Mouse (Mus musculus) natural killer cell, adult 2 months (primary cell): ENCODE measurements around the gene Klc3.
A peak's percentile ranks its signal among the peaks of the same experiment; 100 is the strongest.

Experiments used
- DNase-seq, 2 experiments: peaks; one replicate each; pipeline ENCODE4 v3.0.0; 2022; ENCODE audit warnings: low spot score in 2 of 2

Klc3 gene

DNA sequence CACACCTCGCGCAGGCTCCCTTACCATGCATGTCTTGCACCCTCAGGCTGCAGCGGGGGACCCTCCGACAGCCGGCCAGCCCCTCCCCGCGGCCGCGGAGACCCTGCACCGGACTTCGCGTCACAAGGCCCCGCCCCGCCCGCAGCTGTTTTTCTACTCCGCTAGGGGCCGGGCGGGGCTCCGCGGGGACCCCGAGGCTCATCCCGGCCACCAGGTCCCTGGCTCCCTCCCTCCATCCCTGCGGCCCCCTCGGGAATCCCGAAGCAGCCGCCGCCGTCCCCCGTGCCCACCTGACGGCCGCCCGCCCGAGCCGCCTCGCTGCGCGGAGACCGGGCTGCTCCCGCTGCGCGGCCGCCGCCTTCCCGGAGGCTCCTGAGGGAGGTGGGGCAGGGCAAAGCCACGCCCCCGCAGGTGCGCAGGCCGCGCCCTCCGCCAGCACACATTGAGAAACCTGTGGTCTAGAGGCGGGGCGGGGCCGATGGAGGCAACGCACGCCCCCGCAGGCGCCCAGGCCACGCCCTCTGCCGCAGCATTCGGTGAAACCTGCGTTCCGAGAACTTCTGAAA lies at the start of gene Klc3:
Klc3 (minus strand) TSS at position 374 of the 566 bp plus-strand sequence.
- peak; percentile 28 to 73 for DNase-seq

DNA sequence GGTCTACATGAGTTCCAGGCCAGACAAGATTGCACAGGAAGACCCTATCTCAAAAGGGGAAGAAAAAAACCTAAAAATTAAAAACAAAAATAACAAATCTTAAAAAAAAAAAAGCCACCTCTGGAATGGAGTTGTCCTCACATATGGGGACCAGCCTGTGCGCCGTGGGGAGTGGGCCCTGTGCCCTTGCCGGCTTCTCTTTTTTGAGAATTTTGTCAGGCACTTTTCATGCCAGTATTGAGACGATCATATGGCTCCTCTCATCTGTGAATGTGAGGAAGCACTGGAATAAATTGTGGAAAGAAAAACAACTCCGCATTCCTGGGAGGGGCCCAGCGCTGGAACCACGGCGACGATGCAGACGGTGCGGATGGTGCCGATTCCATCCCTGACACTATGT lies 45.3 kb upstream of the Klc3 start:
- DNase-seq, result no peak

DNA sequence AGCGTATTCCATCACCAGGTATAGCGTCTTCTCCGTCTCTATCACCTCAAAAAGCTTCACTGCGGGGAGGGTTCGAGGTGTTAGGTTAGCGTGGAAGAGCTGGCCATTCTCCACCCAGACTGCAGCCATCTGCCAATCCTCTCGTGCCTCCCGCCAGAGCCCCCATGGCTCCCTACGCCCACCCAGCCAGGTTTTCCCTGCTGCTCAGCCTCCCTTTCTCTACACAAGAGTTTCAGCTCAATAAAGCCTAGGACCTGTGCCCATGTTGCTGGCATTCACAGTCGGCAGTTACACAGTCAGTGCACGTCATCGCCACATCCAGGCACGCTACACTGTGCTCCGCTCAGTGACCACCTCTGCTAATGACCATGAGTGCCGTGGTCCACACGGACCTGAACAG lies 43.8 kb upstream of the Klc3 start:
- no peak for DNase-seq

DNA sequence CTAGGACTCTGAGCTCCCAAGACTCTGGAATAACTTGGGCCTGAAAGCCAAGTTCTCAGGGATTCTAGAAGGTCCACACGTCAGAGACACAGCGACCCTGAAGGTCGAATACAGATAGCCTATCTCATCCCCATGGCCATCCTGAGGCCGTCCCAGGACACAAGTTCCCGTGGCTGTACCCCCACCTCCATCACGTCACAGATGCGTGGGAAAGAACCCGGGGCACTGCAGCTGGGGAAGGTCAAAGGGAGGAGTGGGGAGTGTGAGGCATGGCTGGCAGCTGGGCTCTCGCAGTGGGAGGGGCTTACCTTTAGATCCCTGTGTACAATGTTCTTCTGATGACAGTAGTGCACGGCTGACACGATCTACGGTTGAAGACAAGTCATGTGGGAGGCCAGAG lies 40.9 kb upstream of the Klc3 start:
- no peak for DNase-seq

DNA sequence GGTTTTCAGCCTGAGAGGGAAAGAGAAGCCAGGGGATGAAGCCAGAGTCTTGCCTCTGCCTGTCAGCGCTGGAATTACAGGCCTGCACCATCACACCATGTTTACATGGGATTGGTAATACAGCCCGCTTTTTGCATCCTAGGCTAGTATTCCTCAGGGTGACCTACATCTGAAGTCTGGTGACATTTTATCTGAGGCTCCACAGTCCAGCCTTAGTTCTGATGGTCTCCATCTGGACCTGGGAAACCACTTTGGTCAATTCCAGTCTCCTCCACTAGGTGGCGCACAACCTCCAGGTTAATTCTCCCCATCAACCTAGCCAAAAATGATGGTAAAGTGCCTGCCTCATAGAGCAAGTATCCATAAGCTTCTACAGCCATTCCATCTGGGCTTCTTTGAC lies 39.4 kb upstream of the Klc3 start:
- peak; percentile 69 to 78 for DNase-seq

DNA sequence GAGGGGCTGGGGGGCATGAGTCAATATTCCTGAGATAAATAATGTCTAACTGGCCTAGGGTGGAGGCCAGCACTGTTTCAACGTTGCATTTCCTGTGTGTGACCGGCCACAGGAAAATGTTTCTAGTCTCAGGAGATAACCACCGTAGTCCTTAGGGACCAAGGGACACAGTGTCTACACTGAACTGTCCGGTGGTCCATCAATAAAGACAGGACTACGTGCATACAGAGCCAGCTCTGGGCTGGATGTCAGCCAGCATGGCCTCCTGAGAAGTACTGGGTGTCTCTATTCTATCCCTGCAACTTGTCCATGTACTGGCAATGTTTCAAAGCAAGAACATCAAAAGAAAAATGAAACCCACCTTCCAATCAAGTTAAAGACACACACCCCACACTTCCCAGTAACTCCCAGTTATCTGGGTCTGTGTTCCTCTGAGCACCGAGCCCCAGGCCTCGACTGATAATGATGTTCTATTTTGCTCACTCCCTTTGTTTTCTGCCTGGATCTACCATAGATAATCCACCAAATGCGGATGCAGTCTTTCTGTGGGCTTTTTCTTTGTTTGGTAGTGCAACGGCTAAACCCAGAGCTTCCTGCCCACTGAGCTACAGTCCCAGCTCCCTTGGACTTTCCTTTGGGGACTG lies 37.7 kb upstream of the Klc3 start:
- DNase-seq, result no peak

DNA sequence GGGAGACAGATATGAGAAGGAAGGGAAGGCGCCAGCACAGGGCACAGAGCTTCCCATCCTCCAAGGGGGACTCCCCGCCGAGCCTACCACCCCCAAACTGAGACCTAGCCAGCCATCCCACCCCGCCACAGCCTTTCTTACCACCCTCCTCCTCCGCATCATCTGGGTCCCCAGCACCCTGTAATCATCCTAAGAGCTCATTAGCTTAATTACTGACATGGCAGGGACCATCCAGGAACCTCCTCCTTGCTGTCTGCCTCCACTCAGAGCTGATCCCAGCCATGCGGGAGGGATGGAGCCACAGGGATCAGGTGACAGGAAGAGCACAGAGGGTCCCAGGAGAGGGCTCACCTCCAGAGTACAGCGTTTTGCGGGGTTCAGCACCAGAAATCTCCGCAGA lies 33.1 kb upstream of the Klc3 start:
- no peak for DNase-seq

DNA sequence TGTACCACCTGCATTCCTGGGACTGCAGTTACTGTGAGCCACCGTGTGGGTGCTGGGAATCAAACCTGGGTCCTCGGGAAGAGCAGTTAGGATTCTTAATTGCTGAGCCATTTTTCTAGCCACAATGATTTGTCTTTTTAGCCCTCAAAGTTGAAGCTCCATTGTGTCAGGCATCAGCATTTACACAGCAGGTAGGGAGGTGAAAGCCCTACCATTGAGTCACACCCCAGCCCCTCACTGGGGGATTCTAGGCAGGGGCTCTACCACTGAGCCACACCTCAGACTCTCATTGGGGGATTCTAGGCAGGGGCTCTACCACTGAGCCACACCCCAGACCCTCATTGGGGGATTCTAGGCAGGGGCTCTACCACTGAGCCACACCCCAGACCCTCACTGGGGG lies 32.4 kb upstream of the Klc3 start:
- no peak for DNase-seq

DNA sequence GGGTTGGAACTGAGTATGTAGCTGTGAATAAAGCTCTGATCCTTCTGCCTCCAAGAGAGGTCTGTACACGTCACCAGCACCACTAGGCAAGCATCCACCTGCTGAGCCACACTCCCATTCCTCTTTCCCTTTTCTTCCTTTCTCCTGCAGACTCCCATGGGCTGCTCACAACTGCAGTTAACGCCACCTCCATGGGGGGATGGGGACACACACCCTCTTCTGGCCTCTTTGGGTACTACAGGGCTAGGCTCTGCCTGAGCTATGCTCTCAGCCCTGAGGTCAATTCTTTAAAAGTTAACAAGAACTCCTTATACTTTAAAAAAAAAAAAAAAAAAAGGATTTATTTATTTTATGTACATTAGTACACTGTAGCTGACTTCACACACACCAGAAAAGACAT lies 28.6 kb upstream of the Klc3 start:
- DNase-seq, result no peak

DNA sequence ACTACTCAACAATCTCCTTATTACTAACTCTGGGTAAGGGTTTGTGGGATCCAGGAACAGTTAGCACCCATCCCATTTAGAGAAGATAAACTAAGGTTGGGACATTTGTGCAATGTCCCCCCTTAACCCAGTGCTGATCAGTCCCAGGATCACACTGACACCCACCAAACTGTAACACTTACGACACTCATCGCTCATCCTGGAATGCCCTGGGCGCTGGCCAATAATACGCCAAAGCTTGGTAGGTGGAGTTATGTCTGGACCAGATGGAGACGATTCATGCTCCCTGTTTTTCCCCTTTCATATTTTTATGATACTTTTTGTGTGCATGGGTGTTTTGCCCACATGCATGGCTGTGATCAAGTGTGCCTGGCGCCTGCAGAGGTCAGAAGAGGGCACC lies 26.5 kb upstream of the Klc3 start:
- no peak for DNase-seq

DNA sequence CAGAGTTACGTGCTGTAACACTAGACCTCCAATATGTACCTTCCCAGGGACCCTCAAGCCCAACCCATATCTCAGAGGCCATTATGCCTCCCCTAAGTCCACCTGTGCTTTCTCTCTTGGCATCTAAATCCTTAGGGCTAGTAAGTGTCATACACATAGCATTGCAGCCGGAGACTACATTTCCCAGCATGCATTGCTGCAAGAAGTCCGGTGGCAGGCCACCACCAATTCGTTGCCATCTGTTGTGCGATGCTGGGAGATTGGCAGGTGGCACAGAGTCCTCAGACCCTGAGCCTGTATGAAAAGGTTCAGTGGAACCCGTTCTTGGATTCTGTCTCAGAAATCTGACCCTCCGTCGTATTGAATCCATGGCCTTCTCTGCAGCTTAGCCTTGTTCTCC lies 25.8 kb upstream of the Klc3 start:
- DNase-seq, result no peak

DNA sequence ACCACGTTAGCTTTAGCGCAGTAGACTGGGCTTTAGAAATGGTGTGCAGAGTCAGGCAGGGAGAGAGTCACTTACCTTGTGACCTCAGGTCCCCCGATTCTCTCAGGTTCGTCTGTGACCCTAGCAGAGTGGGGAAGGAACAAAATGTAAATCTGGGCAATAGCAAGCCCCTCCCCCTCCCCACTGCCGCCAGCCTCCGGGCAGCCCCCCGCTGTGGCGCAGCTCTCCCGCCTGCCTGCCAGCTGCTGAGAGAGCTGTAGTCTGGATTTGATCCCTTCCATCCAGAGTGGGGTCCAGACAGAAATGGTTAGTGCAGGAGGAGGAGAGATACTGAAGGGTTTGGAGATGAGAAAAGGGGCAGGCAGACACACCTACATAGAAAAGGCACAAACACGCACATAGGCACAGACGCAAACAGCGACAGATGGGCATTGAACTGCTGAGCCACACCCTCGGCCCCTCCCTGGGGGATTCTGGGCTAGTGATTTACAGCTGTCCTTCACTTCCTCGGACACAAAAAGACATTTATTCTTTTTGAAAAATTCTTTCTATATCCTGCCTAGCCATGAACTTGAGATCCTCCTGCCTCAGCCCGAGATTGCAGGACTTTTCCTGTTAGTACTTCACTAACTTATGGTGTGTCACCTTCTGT lies 24.2 kb upstream of the Klc3 start:
- no peak for DNase-seq

DNA sequence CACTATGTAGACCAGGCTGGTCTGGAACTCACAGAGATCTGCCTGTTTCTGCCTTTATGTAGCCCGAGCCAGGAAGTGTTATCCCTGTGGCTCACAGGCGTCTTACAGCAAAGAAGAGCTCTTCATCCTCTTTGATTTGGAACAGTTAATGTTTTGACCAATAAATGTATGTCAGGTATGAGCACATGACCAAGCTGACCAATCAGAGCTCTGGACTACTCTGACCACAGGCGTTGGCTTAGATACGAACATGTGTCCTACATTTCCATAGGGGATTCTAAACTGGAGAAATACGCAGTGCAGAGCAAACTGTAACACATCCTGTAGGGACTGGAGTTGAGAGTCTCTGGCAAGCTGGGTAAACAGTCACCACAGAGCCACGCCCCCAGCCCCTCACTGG lies 23.0 kb upstream of the Klc3 start:
- no peak for DNase-seq

DNA sequence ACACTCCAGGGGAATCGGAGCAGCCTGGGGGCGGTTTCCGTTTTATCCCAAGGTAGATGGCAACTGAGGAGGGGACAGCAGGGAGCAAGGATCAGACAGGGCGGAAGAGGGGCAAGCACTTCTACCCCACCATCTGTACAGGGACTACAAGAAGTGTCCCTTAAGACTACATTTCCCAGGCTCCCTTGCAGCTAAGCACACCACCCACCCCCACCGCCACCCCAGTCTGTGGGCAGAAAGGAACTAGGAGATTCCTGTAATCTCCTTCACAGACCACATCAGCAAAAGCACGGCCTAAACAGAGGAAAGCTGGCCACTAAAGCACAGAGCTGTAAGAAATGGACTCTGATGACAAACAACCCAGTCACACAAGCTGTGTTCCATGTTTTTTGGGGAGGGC lies 22.4 kb upstream of the Klc3 start:
- DNase-seq, result no peak

DNA sequence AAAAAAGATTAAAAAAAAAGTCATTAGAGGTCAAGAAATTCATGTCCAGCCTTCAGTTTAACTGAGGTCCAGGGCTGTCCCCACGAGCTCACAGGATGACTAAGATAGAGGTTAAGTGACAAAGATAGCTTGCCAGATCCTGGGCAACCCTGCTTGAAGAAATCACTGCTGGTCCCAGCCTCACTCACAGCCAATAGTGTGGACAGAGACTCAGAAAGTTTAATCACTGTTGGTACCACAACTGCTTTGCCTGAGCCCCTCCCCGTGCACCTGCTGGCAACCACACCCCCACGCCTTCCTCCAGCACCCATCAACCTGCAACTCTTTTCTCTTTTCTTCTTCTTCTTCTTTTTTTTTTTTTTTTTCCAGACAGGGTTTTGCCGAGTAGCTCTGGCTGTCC lies 20.1 kb upstream of the Klc3 start:
- no peak for DNase-seq

DNA sequence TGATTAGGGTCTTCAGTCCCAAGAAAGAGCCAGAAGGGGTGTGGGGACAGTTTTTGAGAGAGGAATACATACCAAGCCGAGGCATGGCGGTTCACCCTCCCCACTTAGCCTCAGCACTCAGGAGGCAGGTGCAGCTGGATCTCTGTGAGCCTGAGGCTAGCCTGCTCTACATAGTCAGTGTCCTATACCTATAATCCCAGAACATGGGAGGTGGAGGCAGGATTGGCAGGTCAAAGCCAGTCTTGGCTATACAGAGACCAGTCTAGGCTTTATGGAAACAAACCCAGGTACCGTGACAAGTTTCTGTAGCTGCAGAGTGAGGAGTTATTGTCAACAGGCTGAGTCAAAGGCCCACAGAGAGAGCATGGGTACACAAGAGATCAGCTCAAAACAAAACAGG lies 19.2 kb upstream of the Klc3 start:
- DNase-seq, result no peak

DNA sequence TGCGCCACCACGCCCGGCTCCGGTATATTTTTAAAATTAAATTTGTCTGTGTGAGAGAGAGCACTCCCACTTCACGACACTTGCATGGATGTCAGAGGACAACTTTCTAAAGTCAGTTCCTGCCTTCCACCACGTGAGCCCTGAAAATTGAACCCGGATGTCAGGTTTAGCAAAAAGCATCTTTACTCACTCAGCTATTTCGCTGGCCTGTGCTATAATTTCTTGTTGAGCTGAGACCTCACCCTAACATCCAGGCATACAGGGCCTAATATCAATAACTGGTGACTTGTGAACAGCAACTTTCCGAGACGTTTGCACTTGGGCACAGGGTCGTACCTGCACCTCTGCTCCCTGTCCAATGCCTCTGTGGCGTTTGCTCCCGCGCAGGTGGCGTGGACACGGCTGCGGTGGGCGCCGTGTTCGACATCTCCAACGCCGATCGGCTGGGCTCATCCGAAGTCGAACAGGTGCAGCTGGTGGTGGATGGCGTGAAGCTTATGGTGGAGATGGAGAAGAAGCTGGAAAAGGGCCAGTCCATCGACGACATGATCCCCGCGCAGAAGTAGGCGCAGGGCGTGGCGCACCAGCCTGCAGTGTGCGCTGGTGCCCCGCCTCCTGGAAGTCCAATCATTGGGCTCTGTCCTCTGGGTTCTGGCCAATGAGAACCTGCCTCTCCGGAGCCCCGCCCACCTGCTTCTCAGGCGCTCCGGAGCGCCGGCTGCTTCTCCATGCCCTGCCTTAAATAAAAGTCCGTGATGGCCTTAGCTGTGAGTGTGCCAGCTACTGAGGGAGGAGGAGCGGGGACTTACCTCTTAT lies 17.1 kb upstream of the Klc3 start:
- peak; percentile 63 to 79 for DNase-seq

DNA sequence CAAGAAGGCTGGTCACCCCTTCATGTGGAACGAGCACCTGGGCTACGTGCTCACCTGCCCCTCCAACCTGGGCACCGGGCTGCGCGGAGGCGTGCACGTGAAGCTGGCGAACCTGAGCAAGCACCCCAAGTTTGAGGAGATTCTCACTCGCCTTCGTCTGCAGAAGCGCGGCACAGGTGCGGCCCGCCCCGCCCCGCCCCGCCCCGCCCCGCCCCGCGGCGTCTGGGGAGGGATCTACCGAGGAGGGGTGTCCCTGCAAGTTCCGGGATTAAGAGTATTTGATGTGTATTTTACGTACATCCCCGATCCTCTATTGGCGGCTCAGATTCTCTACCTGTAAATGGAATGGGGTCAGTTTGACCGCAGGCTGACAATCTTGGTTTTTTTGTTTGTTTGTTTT lies 16.2 kb upstream of the Klc3 start:
- no peak for DNase-seq

DNA sequence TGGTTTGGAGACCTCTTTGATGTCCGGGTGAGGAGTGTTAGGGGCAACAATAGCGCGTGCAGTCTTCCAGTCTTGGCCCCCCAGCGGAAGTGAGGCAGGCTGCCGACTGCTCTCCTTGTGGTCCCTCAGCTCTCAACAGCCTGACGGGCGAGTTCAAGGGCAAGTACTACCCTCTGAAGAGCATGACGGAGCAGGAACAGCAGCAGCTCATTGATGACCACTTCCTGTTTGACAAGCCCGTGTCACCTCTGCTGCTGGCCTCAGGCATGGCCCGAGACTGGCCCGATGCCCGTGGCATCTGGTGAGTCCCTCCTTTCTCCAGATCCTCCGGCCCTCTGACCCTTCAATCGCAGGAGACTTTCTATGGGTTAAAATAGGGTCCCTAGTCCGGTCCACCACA lies 12.7 kb upstream of the Klc3 start:
- peak; percentile 18 to 36 for DNase-seq

DNA sequence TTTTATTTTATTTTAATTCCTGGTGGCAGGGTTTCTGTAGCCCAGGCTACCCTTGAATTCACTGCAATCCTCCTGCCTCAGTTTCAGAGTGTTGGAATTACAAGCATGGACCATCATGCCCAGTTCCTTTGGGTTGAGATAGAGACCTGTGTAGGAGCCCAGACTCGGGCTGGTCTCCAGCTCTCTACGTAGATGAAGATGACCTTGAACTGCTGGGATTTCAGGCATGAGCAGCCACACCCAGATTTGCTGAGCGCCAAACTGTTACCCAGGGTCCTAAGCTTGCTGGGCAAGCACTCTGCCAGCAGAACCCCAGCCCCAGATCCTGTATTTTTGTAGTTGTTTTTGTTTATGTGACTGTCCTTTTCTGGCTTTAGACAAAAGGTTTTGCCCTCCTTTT lies 9.6 kb upstream of the Klc3 start:
- no peak for DNase-seq

DNA sequence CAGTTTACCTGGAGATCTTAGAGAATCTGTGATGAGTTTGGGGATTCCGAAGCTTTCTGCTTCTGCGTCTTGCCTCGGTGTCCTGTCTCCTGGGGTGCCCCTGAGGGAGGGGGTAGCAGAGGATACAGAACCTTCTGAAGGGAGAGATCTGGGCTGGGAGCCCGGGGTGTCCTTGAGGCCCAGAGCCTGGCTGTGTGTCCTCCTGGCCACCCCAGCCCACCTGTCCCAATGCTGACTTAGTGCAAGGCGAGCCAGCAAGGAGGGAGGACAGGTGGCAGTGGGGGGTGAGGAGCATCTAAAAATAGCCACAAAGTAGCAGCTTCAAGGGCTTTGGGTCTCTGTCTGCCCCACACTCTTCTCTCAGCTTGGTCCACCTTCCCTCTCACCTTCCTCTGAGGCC lies 7.9 kb upstream of the Klc3 start:
- DNase-seq, result no peak

DNA sequence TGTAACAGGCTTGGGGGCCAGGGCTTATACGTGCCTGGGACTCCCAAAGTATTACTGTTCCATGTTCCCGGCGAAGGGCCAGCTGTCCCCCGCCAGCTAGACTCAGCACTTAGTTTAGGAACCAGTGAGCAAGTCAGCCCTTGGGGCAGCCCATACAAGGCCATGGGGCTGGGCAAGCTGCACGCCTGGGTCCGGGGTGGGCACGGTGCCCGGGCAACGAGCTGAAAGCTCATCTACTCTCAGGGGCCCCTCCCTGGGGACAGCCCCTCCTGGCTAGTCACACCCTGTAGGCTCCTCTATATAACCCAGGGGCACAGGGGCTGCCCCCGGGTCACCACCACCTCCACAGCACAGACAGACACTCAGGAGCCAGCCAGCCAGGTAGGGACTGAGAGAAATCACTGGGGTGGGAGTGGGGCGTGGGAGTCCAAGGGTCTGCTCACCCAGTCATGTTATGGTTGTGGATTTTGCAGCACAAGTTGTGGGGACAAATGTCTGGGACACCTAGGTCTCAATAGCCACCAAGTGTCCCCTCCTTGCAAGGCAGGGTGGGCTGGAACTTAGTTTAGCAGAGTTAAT lies 7.0 kb upstream of the Klc3 start:
- no peak for DNase-seq
